Mouse (Mus musculus): Measurements from ENCODE around the gene Csnka2ip. TPM values are rescaled to one million over a fixed set of nuclear protein-coding genes. Genes with fewer than 3 reads are reported as not detected.

Gene Csnka2ip
- total RNA-seq (2021), result not detected
- long read RNA-seq, experiment 1, result 0 reads
- long read RNA-seq, experiment 2, result 0 reads

GRCm38 (mm10) chr16:64602308-64602707, at the start of gene Csnka2ip:
Gene Csnka2ip (minus strand): TSS chr16:64602408.
- no peak for DNase-seq
- intact Hi-C loops (cut with DNase I; ENCODE audit: low total_unique reads), result no loop called here

GRCm38 (mm10) chr16:64649594-64650290, 47.5 kb upstream of the Csnka2ip start:
- no peak for DNase-seq
- intact Hi-C loops (cut with DNase I; ENCODE audit: low total_unique reads), result no loop called here

- no peak for DNase-seq
- intact Hi-C loops (cut with DNase I; ENCODE audit: low total_unique reads), result no loop called here
Measured at GRCm38 (mm10) chr16:64647771-64648170, 45.6 kb upstream of the Csnka2ip start.

GRCm38 (mm10) chr16:64635110-64635509, 32.9 kb upstream of the Csnka2ip start:
- intact Hi-C loops (cut with DNase I; ENCODE audit: low total_unique reads), result no loop called here
- DNase-seq, result no peak

GRCm38 (mm10) chr16:64620116-64620515, 17.9 kb upstream of the Csnka2ip start:
- no peak for DNase-seq

GRCm38 (mm10) chr16:64614648-64615047, 12.4 kb upstream of the Csnka2ip start:
- DNase-seq, result no peak
- intact Hi-C loops (cut with DNase I; ENCODE audit: low total_unique reads), result no loop called here

More at GRCm38 (mm10) chr16:64620116-64620515, 17.9 kb upstream of the Csnka2ip start:
- intact Hi-C loops (cut with DNase I; ENCODE audit: low total_unique reads), result no loop called here

- DNase-seq, result no peak
- intact Hi-C loops (cut with DNase I; ENCODE audit: low total_unique reads), result no loop called here
Measured at GRCm38 (mm10) chr16:64607793-64608192, 5.6 kb upstream of the Csnka2ip start.

- DNase-seq, result no peak
- intact Hi-C loops (cut with DNase I; ENCODE audit: low total_unique reads), result no loop called here
Measured at GRCm38 (mm10) chr16:64586825-64587224, 15.4 kb downstream of the Csnka2ip start.

- intact Hi-C loops (cut with DNase I; ENCODE audit: low total_unique reads), result no loop called here
- DNase-seq, result no peak
Measured at GRCm38 (mm10) chr16:64586262-64586619, 16.0 kb downstream of the Csnka2ip start.

GRCm38 (mm10) chr16:64585599-64586261, 16.5 kb downstream of the Csnka2ip start:
- intact Hi-C loops (cut with DNase I; ENCODE audit: low total_unique reads), result no loop called here

GRCm38 (mm10) chr16:64584591-64584990, 17.6 kb downstream of the Csnka2ip start:
- no peak for DNase-seq
- intact Hi-C loops (cut with DNase I; ENCODE audit: low total_unique reads), result no loop called here

More at GRCm38 (mm10) chr16:64585599-64586261, 16.5 kb downstream of the Csnka2ip start:
- DNase-seq, result no peak

GRCm38 (mm10) chr16:64583406-64583805, 18.8 kb downstream of the Csnka2ip start:
- DNase-seq, result no peak
- intact Hi-C loops (cut with DNase I; ENCODE audit: low total_unique reads), result no loop called here

- no peak for DNase-seq
- intact Hi-C loops (cut with DNase I; ENCODE audit: low total_unique reads), result no loop called here
Measured at GRCm38 (mm10) chr16:64569496-64569895, 32.7 kb downstream of the Csnka2ip start.

GRCm38 (mm10) chr16:64563081-64563480, 39.1 kb downstream of the Csnka2ip start:
- no peak for DNase-seq
- intact Hi-C loops (cut with DNase I; ENCODE audit: low total_unique reads), result no loop called here

GRCm38 (mm10) chr16:64558518-64558917, 43.7 kb downstream of the Csnka2ip start:
- intact Hi-C loops (cut with DNase I; ENCODE audit: low total_unique reads), result no loop called here
- no peak for DNase-seq

- intact Hi-C loops (cut with DNase I; ENCODE audit: low total_unique reads), result no loop called here
- no peak for DNase-seq
Measured at GRCm38 (mm10) chr16:64526883-64527282, 75.3 kb downstream of the Csnka2ip start.

GRCm38 (mm10) chr16:64524051-64524645, 78.1 kb downstream of the Csnka2ip start:
- intact Hi-C loops (cut with DNase I; ENCODE audit: low total_unique reads), result no loop called here
- DNase-seq, result no peak

- DNase-seq, result no peak
- intact Hi-C loops (cut with DNase I; ENCODE audit: low total_unique reads), result no loop called here
Measured at GRCm38 (mm10) chr16:64513423-64513822, 88.8 kb downstream of the Csnka2ip start.
